Mouse (Mus musculus): ENCODE results near the gene Fli1. TPM values are rescaled to one million over a fixed set of nuclear protein-coding genes. Genes with fewer than 3 reads are reported as not detected.

Gene Fli1
- polyA plus RNA-seq, 2 experiments = 10.1 to 22.2 TPM

DNA sequence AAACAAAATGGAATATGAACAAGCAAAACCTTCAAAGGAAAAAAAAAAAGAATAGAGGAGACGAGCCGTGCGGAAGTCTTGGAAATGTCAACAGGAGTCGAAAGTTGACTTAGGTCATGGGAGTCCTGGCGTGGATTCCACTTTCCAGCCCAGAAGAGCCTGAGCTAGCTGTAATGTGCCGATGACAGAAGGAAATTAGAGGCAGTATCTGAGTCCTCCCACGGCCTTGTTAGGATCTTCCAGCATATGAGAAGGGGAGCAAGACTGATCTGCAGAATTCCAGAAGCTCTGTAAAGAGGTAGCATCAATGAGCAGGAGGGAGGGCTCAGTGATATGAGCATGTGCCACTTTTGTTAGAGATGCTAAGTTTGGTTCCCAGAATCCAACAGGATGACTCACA lies 166.6 kb downstream of the Fli1 start:
- H3K36me3 ChIP-seq (ENCODE audit: control insufficient read depth, insufficient read depth, low read length) = no peaks in the 10 kb centered on the region
- 87% methylated on average over 7 of the region's 7 CpGs for WGBS
- H3K27me3 ChIP-seq (ENCODE audit: control insufficient read depth, insufficient read depth, low read length) = no peaks in the 10 kb centered on the region
- H3K4me2 ChIP-seq (replicated peaks; ENCODE audit: low read depth, low read length, severe bottlenecking) = no peak overlapping the region
- no peak overlapping the region for H3K4me3 ChIP-seq (replicated peaks; ENCODE audit: low read length)
- no peak overlapping the region for H3K9ac ChIP-seq (ENCODE audit: low read depth, low read length, severe bottlenecking)
- no peak for TF ChIP-seq POLR2A (IDR thresholded peaks at IDR 0.05; ENCODE audit: borderline replicate concordance, extremely low read depth, insufficient read depth, insufficient read length)
- no peaks in the 10 kb centered on the region for H3K4me1 ChIP-seq (ENCODE audit: control insufficient read depth, insufficient read depth, low read length)
- no peaks in the 10 kb centered on the region for H3K9me3 ChIP-seq (ENCODE audit: control insufficient read depth, low read length)
- no peak for DNase-seq (ENCODE audit: low spot score)
- ATAC-seq (ENCODE audit: low FRiP score, low read depth) = no peak
- no peak overlapping the region for H3K27ac ChIP-seq (replicated peaks; ENCODE audit: low read depth, low read length)

DNA sequence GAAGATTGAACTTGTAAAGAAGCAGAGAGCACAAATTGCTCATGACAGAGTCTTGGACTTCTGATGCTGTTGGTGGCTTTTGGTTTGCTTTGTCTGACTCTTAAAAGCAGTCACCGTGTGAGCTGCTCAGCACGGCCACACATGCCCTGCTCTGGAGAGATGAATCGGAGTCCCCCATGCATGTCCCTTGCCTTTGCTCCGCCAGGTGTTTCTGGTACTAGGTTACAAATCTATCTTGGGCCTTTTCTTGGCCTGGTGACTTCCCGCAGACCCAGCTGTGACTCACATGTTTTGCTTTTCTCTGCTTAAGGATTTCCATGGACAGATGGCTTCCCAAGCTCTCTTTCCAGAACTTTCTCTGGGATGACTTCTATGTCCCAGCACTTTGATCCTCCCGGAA lies 169.0 kb downstream of the Fli1 start:
- Histone ChIP-seq H3K4me3 (replicated peaks; ENCODE audit: low read length) (no peak overlapping the region), H3K9ac (ENCODE audit: low read depth, low read length, severe bottlenecking) (no peak overlapping the region), H3K27me3 (ENCODE audit: control insufficient read depth, insufficient read depth, low read length) (no peaks in the 10 kb centered on the region), H3K4me1 (ENCODE audit: control insufficient read depth, insufficient read depth, low read length) (no peaks in the 10 kb centered on the region), H3K27ac (replicated peaks; ENCODE audit: low read depth, low read length) (no peak overlapping the region), H3K9me3 (ENCODE audit: control insufficient read depth, low read length) (no peaks in the 10 kb centered on the region), H3K36me3 (ENCODE audit: control insufficient read depth, insufficient read depth, low read length) (no peaks in the 10 kb centered on the region), H3K4me2 (replicated peaks; ENCODE audit: low read depth, low read length, severe bottlenecking) (no peak overlapping the region)
- WGBS = 95% methylated on average over 6 of the region's 6 CpGs
- TF ChIP-seq POLR2A (IDR thresholded peaks at IDR 0.05; ENCODE audit: borderline replicate concordance, extremely low read depth, insufficient read depth, insufficient read length) = no peak
- DNase-seq (ENCODE audit: low spot score) = no peak
- ATAC-seq (ENCODE audit: low FRiP score, low read depth) = no peak

Other genes with a start within 250 kb of the Fli1 start
- gene Kcnj5, start 198.5 kb downstream of the Fli1 start, polyA plus RNA-seq (2012; rRNA removed) = 0.04 and 0.06 TPM in 2 replicates
- not detected in 2 replicates for gene Kcnj5, start 198.5 kb downstream of the Fli1 start, polyA plus RNA-seq (2014; fragmentation: Nextera tagmentation; extraction: Ambion mirVana)
- gene Kcnj1, start 170.4 kb downstream of the Fli1 start, polyA plus RNA-seq (2012; rRNA removed) = not detected in 2 replicates
- gene Kcnj1, start 170.4 kb downstream of the Fli1 start, polyA plus RNA-seq (2014; fragmentation: Nextera tagmentation; extraction: Ambion mirVana) = not detected in 2 replicates
- 21.3 and 23.6 TPM in 2 replicates for gene Ets1, start 93.4 kb upstream of the Fli1 start, polyA plus RNA-seq (2012; rRNA removed)
- gene Ets1, start 93.4 kb upstream of the Fli1 start, polyA plus RNA-seq (2014; fragmentation: Nextera tagmentation; extraction: Ambion mirVana) = 34.3 and 38.8 TPM in 2 replicates

All from limb, embryonic 14.5 days (tissue).